Mouse (Mus musculus): ENCODE measurements around the gene 4833423E24Rik.

The 4833423E24Rik gene

GRCm38 (mm10) chr2:85518879-85519278 is at the start of gene 4833423E24Rik:
Gene 4833423E24Rik (minus strand): TSS chr2:85519024.
- in situ Hi-C loops (cut with MboI, MseI) = no loop called here

- in situ Hi-C loops (cut with MboI, MseI) = loop anchor here (5.0 to 10.0 kb wide), 2 partner anchors 316 to 439 kb away; no protein-coding TSS in a partner anchor
These were observed 42.4 kb upstream of the 4833423E24Rik start for GRCm38 (mm10) chr2:85561187-85561586.

GRCm38 (mm10) chr2:85560226-85560625 is 41.4 kb upstream of the 4833423E24Rik start:
- in situ Hi-C loops (cut with MboI, MseI) = loop anchor here (5.0 to 10.0 kb wide), 2 partner anchors 315 to 438 kb away; no protein-coding TSS in a partner anchor

- in situ Hi-C loops (cut with MboI, MseI) = no loop called here
These were observed 36.0 kb upstream of the 4833423E24Rik start for GRCm38 (mm10) chr2:85554806-85555205.

- in situ Hi-C loops (cut with MboI, MseI) = no loop called here
These were observed 15.1 kb upstream of the 4833423E24Rik start for GRCm38 (mm10) chr2:85533934-85534333.

- in situ Hi-C loops (cut with MboI, MseI) = no loop called here
These were observed 13.4 kb upstream of the 4833423E24Rik start for GRCm38 (mm10) chr2:85532082-85532778.

GRCm38 (mm10) chr2:85522859-85523489 is 4.2 kb upstream of the 4833423E24Rik start:
- in situ Hi-C loops (cut with MboI, MseI) = no loop called here

- in situ Hi-C loops (cut with MboI, MseI) = no loop called here
These were observed 532 bp downstream of the 4833423E24Rik start for GRCm38 (mm10) chr2:85518292-85518691.

GRCm38 (mm10) chr2:85510376-85510775 is 8.4 kb downstream of the 4833423E24Rik start:
- in situ Hi-C loops (cut with MboI, MseI) = no loop called here

- in situ Hi-C loops (cut with MboI, MseI) = no loop called here
These were observed 28.4 kb downstream of the 4833423E24Rik start for GRCm38 (mm10) chr2:85490396-85490795.

GRCm38 (mm10) chr2:85466801-85467325 is 52.0 kb downstream of the 4833423E24Rik start:
- in situ Hi-C loops (cut with MboI, MseI) = no loop called here

- in situ Hi-C loops (cut with MboI, MseI) = no loop called here
These were observed 75.3 kb downstream of the 4833423E24Rik start, which contains the start of gene Olfr995 for GRCm38 (mm10) chr2:85443539-85443938. Gene Olfr995 (minus strand): TSS chr2:85443639.

- in situ Hi-C loops (cut with MboI, MseI) = no loop called here
These were observed 76.3 kb downstream of the 4833423E24Rik start for GRCm38 (mm10) chr2:85442546-85442945.

- in situ Hi-C loops (cut with MboI, MseI) = no loop called here
These were observed 82.5 kb downstream of the 4833423E24Rik start, which contains the start of gene Olfr994 for GRCm38 (mm10) chr2:85436351-85436750. Gene Olfr994 (minus strand): TSS chr2:85436451.
